Mouse (Mus musculus) CD4-positive, CD25-positive, alpha-beta regulatory T cell, adult 4 months (primary cell): ENCODE data around the gene Shisal2a. TPM values are rescaled to one million over a fixed set of nuclear protein-coding genes. Genes with fewer than 3 reads are reported as not detected.

Experiments
- ATAC-seq: one replicate; pipeline ENCODE4 v1.8.0; 2017
- polyA plus RNA-seq, 2 experiments: library from polyadenylated mRNA; unstranded; fragments of 100-300 nt; shearing (Covaris generic); gene quantifications; one replicate each; pipeline ENCODE4 v1.2.1; 2017

Gene Shisal2a
- polyA plus RNA-seq, 2 experiments from 2014 or later, result not detected

GRCm38 (mm10) chr4:108337817-108338216 lies 45.3 kb downstream of the Shisal2a start:
- no peak for ATAC-seq

- no peak for ATAC-seq
Measured at GRCm38 (mm10) chr4:108336765-108337164, 46.4 kb downstream of the Shisal2a start.

DNA sequence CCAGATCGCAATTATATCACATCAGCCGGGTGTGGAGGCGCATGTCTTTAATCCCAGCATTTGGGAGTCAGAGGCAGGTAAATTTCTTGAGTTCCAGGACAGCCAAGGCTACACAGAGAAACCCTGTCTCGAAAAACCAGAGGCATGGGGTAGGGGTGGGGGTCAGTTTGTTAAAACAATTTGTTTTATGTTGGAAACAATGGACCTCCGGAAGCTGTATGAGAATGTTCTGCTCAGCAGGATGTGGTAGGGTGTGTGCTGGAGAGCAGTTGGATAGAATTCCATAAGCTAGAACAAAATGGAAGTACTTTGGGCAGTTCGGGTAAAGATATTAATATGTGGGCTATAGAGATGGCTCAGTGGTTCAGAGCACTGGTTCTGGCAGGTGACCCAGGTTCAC lies 47.7 kb downstream of the Shisal2a start:
- ATAC-seq, result no peak

DNA sequence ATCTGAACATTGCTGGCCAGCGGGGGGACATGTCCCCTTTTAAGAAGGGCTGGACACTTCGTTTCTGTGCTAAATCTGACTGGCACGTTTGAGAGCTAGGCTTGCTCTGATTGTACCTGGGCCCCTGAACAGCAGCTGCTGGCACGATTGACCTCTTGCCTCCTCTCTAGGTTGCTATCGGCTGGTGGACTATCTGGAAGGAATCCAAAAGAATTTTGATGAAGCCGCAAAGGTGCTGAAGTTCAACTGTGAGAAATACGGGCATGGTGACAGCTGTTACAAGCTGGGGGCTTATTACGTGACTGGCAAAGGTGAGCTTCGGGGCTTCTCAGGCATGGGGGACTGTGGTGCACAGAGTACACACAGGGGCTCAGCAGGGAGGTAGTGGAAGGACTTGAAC lies 51.1 kb downstream of the Shisal2a start:
- ATAC-seq, result no peak

DNA sequence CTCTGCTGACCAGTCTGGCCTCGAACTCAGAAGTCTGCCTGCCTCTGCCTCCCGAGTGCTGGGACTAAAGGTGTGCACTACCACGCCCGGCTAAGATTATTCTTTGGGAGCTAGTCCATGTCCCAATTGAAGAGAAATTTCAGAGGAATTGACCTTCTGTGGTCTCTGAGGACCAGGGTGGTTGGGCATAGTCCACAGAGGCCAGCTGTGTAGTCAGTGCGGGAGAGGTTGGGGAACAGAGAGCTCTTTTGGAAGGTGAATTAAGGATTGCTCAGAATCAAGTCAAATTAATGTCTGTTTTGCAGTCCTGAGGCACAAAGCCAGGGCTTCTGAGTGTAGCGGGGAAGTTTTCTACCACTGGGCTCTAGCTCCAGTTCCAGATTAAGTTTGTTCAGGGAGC lies 53.3 kb downstream of the Shisal2a start:
- ATAC-seq, result no peak

DNA sequence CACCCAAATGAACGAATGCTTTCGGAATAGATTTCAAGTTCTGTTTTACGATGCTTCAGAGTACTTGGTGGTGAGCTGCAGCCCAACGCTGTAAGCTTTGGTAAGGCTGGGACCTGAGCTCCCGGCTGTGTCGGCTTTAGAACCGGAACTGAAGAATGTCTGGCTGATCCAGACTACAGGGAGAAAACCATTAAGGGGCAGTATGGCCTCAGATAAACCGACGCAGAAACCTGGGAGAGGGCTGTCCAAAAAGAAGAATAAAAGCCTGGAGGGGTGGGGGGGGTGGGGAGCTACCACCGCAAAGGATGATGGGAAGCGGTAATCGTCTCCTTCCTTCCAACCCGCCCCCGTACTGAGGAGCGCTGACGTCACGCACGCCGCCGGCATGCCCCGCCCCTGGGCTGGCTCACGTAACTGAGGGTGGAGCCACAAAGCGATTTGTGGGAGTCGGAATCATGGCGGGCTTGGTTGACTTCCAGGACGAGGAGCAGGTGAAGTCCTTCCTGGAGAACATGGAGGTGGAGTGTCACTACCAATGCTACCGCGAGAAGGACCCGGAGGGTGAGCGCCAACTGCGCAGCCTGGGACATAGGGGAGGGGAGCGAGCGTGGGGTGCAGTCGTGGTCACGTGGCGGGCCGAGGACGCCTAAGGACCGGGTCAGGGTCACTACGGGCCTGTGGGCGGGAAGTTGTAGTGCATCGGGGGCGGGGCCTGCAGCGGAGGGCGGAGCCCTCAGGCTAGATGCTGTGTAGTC lies 55.2 kb downstream of the Shisal2a start, which contains the start of gene Coa7:
Gene Coa7, plus strand, starts transcription at position 411 of the 755 bp plus-strand sequence.
- ATAC-seq, result peak; percentile 91

GRCm38 (mm10) chr4:108327071-108327579 lies 56.0 kb downstream of the Shisal2a start:
- peak; percentile 9 for ATAC-seq

DNA sequence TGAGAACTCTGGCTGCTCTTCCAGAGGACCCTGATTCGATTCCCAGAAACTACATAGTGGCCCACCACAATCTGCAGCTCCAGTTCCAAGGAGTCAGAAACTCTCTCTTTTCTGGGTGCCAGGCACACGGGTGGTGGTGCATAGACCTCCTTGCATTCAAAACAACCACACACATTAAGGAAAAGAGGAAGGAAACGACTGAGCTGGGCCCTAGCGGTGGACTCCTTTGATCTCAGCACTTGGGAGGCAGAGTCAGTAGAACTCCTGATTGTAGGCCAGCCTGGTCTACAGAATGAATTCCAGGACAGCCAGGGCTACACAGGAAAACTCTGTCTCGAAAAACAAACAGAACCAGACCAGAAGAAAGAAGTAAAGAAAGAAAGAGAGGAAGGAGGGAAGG lies 59.6 kb downstream of the Shisal2a start:
- no peak for ATAC-seq

- no peak for ATAC-seq
Measured at GRCm38 (mm10) chr4:108320627-108321380, 62.3 kb downstream of the Shisal2a start.

GRCm38 (mm10) chr4:108319747-108320146 lies 63.4 kb downstream of the Shisal2a start:
- no peak for ATAC-seq

DNA sequence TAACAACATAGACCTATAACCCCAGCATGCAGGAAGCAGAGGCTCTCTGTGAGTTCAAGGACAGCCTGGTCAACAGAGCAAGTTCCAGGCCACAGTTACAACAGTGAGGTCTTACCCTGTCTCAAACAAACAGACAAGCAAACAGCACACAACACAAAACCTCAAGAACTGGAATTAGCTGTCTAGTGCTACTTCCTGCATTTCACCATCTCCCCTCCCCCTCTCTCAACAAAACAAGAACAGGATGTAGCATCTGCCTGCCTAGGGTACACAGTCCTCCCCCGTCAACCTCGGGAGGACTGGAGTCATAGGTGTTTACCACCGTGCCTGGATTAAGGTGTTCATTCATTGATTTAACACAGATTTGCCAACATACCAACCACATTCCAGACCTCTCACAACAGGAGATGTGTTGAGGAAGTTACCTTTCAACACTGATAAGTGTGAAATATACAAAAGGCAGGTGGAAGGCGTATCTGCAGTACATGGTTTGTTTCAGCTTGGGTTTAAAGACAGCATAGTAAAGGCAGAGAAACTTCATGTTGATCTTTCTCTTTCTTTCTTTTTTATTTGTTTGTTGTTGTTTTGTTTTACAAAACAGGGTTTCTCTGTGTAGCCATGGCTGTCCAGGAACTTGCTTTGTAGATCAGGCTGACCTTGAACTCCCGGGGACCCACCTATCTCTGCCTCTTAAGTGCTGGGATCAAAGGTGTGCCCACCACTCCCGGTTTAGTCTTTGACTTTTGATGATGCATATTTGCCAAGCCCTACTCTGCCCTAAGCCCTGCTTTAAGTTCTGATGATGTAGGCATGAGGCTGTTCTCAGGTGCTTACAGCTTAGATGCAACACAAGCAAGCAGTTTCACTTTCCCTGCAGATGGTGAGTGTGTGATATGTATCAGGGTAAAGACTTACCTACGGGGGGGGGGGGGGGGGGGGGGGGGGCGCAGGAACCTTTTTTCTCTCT lies 64.2 kb downstream of the Shisal2a start:
- ATAC-seq, result peak; percentile 89

Other genes starting within 250 kb of the Shisal2a start
- 100 to 1,000 TPM; 274 to 352 TPM for gene Scp2, start 238.4 kb downstream of the Shisal2a start, polyA plus RNA-seq
- gene Echdc2, start 217.9 kb downstream of the Shisal2a start, polyA plus RNA-seq, result 1 to 10 TPM; 1.5 to 2.6 TPM
- gene Zyg11a, start 165.3 kb downstream of the Shisal2a start, polyA plus RNA-seq, result not detected
- gene Zyg11b, start 82.3 kb downstream of the Shisal2a start, polyA plus RNA-seq, result 10 to 100 TPM; 12.4 to 12.9 TPM
- 10 to 100 TPM; 17.4 to 26.6 TPM for gene Coa7, start 55.2 kb downstream of the Shisal2a start, polyA plus RNA-seq
- 1 to 10 TPM; 4.4 to 5.1 TPM for gene Gpx7, start 23.6 kb upstream of the Shisal2a start, polyA plus RNA-seq
- gene Tut4, start 76.1 kb upstream of the Shisal2a start, polyA plus RNA-seq, result 10 to 100 TPM; 81.5 to 96.5 TPM
- 10 to 100 TPM; 64.6 to 64.9 TPM for gene Prpf38a, start 196.0 kb upstream of the Shisal2a start, polyA plus RNA-seq
- gene Orc1, start 196.1 kb upstream of the Shisal2a start, polyA plus RNA-seq, result 1 to 10 TPM; 2.7 to 3.0 TPM
- 10 to 100 TPM; 31.4 to 62.3 TPM for gene Cc2d1b, start 236.6 kb upstream of the Shisal2a start, polyA plus RNA-seq